Mouse (Mus musculus): ENCODE results near the gene Dennd1c.

DNA sequence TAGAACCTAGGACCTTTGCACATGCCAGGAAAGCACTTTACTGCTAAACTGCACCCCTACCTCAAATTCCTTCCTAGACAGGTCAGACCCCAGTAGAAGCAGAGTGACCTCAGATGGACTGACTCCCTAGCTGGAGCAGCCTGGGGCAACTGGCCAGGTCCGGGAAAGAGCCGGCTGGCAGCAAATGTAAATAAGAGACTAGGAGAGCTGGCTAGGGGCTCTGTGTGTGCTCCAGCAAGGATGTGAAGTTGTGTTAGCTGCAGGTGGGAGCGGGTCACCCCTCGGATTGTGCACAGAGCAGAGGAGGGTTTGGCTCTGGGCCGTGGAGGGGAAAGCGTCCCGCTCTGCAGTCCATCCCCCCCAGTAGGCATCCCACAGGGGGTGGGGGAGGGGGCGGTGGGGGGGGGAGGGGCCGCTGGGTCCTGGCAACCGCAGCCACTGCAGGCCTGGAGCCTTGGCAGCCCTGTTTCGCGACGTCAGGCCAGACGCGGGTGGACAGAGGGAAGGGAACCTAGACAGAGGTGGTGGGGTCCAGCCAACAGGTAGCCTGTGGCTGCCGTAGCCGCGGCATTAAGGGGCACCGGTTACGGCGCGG lies 19.3 kb downstream of the Dennd1c start, which contains the start of gene Crb3:
- TF ChIP-seq POLR2A (IDR thresholded peaks at IDR 0.05; ENCODE audit: control insufficient read depth in 1 of 2, insufficient read depth in 1 of 2, low read depth in 1 of 2, low read length in 2 of 2, poor library complexity in 1 of 2) (no peak), SMC3 (IDR thresholded peaks at IDR 0.05; ENCODE audit: low read depth, low read length) (no peak), CTCF (IDR thresholded peaks at IDR 0.05 in 2 of 3, conservative IDR thresholded peaks at IDR 0.05 in 1 of 3; ENCODE audit: control insufficient read depth in 1 of 3, insufficient read depth in 1 of 3, low read depth in 2 of 3, low read length in 3 of 3, poor library complexity in 1 of 3, severe bottlenecking in 1 of 3) (no peak), EP300 (IDR thresholded peaks at IDR 0.05; ENCODE audit: low read depth in 1 of 2, low read length in 2 of 2) (no peak), GATA1 (IDR thresholded peaks at IDR 0.05; ENCODE audit: low read depth, low read length) (no peak), HCFC1 (IDR thresholded peaks at IDR 0.05; ENCODE audit: low read depth, low read length) (no peak), ZC3H11A (IDR thresholded peaks at IDR 0.05; ENCODE audit: low read depth, low read length) (no peak), MXI1 (IDR thresholded peaks at IDR 0.05; ENCODE audit: low read depth, low read length) (no peak), BHLHE40 (IDR thresholded peaks at IDR 0.05; ENCODE audit: borderline replicate concordance, low read depth, low read length) (no peak), MAFK (IDR thresholded peaks at IDR 0.05; ENCODE audit: borderline replicate concordance, low read depth, low read length) (no peak)

Measured in MEL (cell line).